Mouse (Mus musculus) stomach, embryonic 14.5 days (tissue): ENCODE data around the gene AL731706.1. TPM values are rescaled to one million over a fixed set of nuclear protein-coding genes. Genes with fewer than 3 reads are reported as not detected.

Experiments
- ATAC-seq: fragments of 200-750 bp; cut with Nextera tagmentation; 2 replicates; pipeline ENCODE4 v1.8.0; 2017; ENCODE audit warnings: low read depth, moderate TSS enrichment; ENCODE audit not compliant: insufficient number of reproducible peaks, insufficient read depth, low FRiP score
- H3K27ac ChIP-seq: fragments of 300-500 bp; sonication (generic); 2 replicates; pipeline ENCODE4 v1.5.1; 2014; ENCODE audit warnings: mild to moderate bottlenecking, low read length, moderate library complexity, mixed read lengths
- H3K27me3 ChIP-seq: fragments of 300-500 bp; sonication (generic); 2 replicates; pipeline ENCODE4 v1.6.1; 2014; ENCODE audit warnings: low read length, control low read depth, mixed read lengths; ENCODE audit not compliant: control insufficient read depth, insufficient read depth
- H3K36me3 ChIP-seq: fragments of 300-500 bp; sonication (generic); 2 replicates; pipeline ENCODE4 v1.6.1; 2014; ENCODE audit warnings: mild to moderate bottlenecking, control low read depth, low read length, moderate library complexity, mixed read lengths; ENCODE audit not compliant: control insufficient read depth, insufficient read depth
- H3K4me1 ChIP-seq: fragments of 300-500 bp; sonication (generic); 2 replicates; pipeline ENCODE4 v1.6.1; 2014; ENCODE audit warnings: low read length, control low read depth, mixed read lengths; ENCODE audit not compliant: control insufficient read depth, insufficient read depth
- H3K4me2 ChIP-seq: fragments of 300-500 bp; sonication (generic); replicated peaks from 2 replicates; pipeline ENCODE4 v1.6.1; 2014; ENCODE audit warnings: low read depth, low read length, control low read depth
- H3K4me3 ChIP-seq: fragments of 300-500 bp; sonication (generic); 2 replicates; pipeline ENCODE4 v1.5.1; 2014; ENCODE audit warnings: low read depth, low read length, control low read depth
- H3K9ac ChIP-seq: fragments of 300-500 bp; sonication (generic); replicated peaks from 2 replicates; pipeline ENCODE4 v1.6.1; 2014; ENCODE audit warnings: low read depth, mild to moderate bottlenecking, control low read depth, low read length, moderate library complexity, mixed read lengths
- H3K9me3 ChIP-seq: fragments of 300-500 bp; sonication (generic); 2 replicates; pipeline ENCODE4 v1.6.1; 2016; ENCODE audit warnings: low read depth, low read length, control low read depth; ENCODE audit not compliant: control insufficient read depth
- WGBS: fragments of 180-500 bp; shearing (Covaris S2); extraction: QIAGEN DNeasy Blood & Tissue Kit; methylation state at CpG from one replicate; pipeline ENCODE4 v1.1.7; 2014; 5-methylcytosine and 5-hydroxymethylcytosine counted together
- polyA plus RNA-seq: library from polyadenylated mRNA; unstranded; fragments of >200 nt; fragmentation: Nextera tagmentation; extraction: Ambion mirVana; gene quantifications from 2 replicates; pipeline ENCODE4 v1.2.1, GENCODE M21; 2014

AL731706.1 gene
- polyA plus RNA-seq, 1 experiment from 2014 or later = 34.4 TPM

- Histone ChIP-seq H3K36me3 (peaks cover 22% of the 10 kb centered on the region), H3K9ac (no peak within 1 kb of the TSS), H3K4me1 (peaks cover 5% of the 10 kb centered on the region; the same call in 1 of the 2 replicates), H3K4me3 (no peak within 1 kb of the TSS), H3K27me3 (no peaks in the 10 kb centered on the region), H3K9me3 (no peaks in the 10 kb centered on the region), H3K4me2 (no peak within 1 kb of the TSS), H3K27ac (no peak within 1 kb of the TSS)
- no peak for ATAC-seq
- WGBS = 94% methylated on average over 2 of the region's 2 CpGs
These were observed 5.6 kb downstream of the AL731706.1 start, which contains the start of gene AL731706.2 for GRCm38 (mm10) chr2:136885579-136885978. AL731706.2 (minus strand) TSS chr2:136885679.

- WGBS = 47% methylated on average over 5 of the region's 5 CpGs
- ATAC-seq = no peak
These were observed 36.4 kb downstream of the AL731706.1 start for GRCm38 (mm10) chr2:136854543-136855388.

GRCm38 (mm10) chr2:136850366-136850765 is 40.8 kb downstream of the AL731706.1 start:
- Histone ChIP-seq H3K36me3 (no peaks in the 10 kb centered on the region), H3K9me3 (no peaks in the 10 kb centered on the region), H3K4me2 (no peak overlapping the region), H3K9ac (no peak overlapping the region), H3K27ac (no peak overlapping the region), H3K27me3 (no peaks in the 10 kb centered on the region), H3K4me1 (no peaks in the 10 kb centered on the region), H3K4me3 (no peak overlapping the region)
- ATAC-seq = no peak
- WGBS = 66% methylated on average over 3 of the region's 3 CpGs

More at GRCm38 (mm10) chr2:136854543-136855388, 36.4 kb downstream of the AL731706.1 start:
- Histone ChIP-seq H3K27ac (no peak overlapping the region), H3K36me3 (no peaks in the 10 kb centered on the region), H3K4me2 (no peak overlapping the region), H3K27me3 (no peaks in the 10 kb centered on the region), H3K9me3 (no peaks in the 10 kb centered on the region), H3K4me1 (no peaks in the 10 kb centered on the region), H3K4me3 (no peak overlapping the region), H3K9ac (no peak overlapping the region)

- Histone ChIP-seq H3K27me3 (no peaks in the 10 kb centered on the region), H3K9ac (no peak overlapping the region), H3K4me3 (no peak overlapping the region), H3K27ac (no peak overlapping the region), H3K4me2 (no peak overlapping the region), H3K36me3 (no peaks in the 10 kb centered on the region), H3K4me1 (no peaks in the 10 kb centered on the region), H3K9me3 (no peaks in the 10 kb centered on the region)
- no peak for ATAC-seq
- WGBS = 25% methylated on average over 1 of the region's 1 CpGs
These were observed 53.2 kb downstream of the AL731706.1 start for GRCm38 (mm10) chr2:136837994-136838393.

GRCm38 (mm10) chr2:136835882-136836281 is 55.3 kb downstream of the AL731706.1 start:
- Histone ChIP-seq H3K36me3 (no peaks in the 10 kb centered on the region), H3K4me2 (no peak overlapping the region), H3K9me3 (no peaks in the 10 kb centered on the region), H3K9ac (no peak overlapping the region), H3K4me3 (no peak overlapping the region), H3K4me1 (no peaks in the 10 kb centered on the region), H3K27ac (no peak overlapping the region), H3K27me3 (no peaks in the 10 kb centered on the region)
- 67% methylated on average over 3 of the region's 3 CpGs for WGBS
- ATAC-seq = no peak

GRCm38 (mm10) chr2:136834715-136835075 is 56.5 kb downstream of the AL731706.1 start:
- Histone ChIP-seq H3K4me3 (no peak overlapping the region), H3K9me3 (no peaks in the 10 kb centered on the region), H3K9ac (no peak overlapping the region), H3K4me2 (no peak overlapping the region), H3K36me3 (no peaks in the 10 kb centered on the region), H3K27me3 (no peaks in the 10 kb centered on the region), H3K27ac (no peak overlapping the region), H3K4me1 (no peaks in the 10 kb centered on the region)
- 53% methylated on average over 1 of the region's 1 CpGs for WGBS
- ATAC-seq = no peak

GRCm38 (mm10) chr2:136833976-136834714 is 57.0 kb downstream of the AL731706.1 start:
- Histone ChIP-seq H3K4me1 (no peaks in the 10 kb centered on the region), H3K9ac (no peak overlapping the region), H3K4me2 (no peak overlapping the region), H3K27ac (no peak overlapping the region), H3K9me3 (no peaks in the 10 kb centered on the region), H3K27me3 (no peaks in the 10 kb centered on the region), H3K36me3 (no peaks in the 10 kb centered on the region), H3K4me3 (no peak overlapping the region)
- WGBS = 64% methylated on average over 3 of the region's 3 CpGs
- no peak for ATAC-seq

GRCm38 (mm10) chr2:136832936-136833335 is 58.3 kb downstream of the AL731706.1 start:
- no peaks in the 10 kb centered on the region for H3K27me3 ChIP-seq
- no peak overlapping the region for H3K4me2 ChIP-seq
- no peak overlapping the region for H3K27ac ChIP-seq
- no peak overlapping the region for H3K9ac ChIP-seq
- 48% methylated on average over 3 of the region's 3 CpGs for WGBS
- H3K36me3 ChIP-seq = no peaks in the 10 kb centered on the region
- no peaks in the 10 kb centered on the region for H3K9me3 ChIP-seq
- H3K4me3 ChIP-seq = no peak overlapping the region
- ATAC-seq = no peak
- no peaks in the 10 kb centered on the region for H3K4me1 ChIP-seq
